Mouse (Mus musculus) intestine, postnatal 0 days (tissue): Measurements from ENCODE around the gene Sag. TPM values are rescaled to one million over a fixed set of nuclear protein-coding genes. Genes with fewer than 3 reads are reported as not detected.

Experiments used
- ATAC-seq: fragments of 200-750 bp; cut with Nextera tagmentation; 2 replicates; pipeline ENCODE4 v1.8.0; 2017; ENCODE audit warnings: mild to moderate bottlenecking, moderate TSS enrichment, moderate library complexity
- H3K27ac ChIP-seq: fragments of 300-500 bp; sonication (generic); 2 replicates; pipeline ENCODE4 v1.5.1; 2014; ENCODE audit warnings: mild to moderate bottlenecking, low read depth, low read length, moderate library complexity
- H3K27me3 ChIP-seq: fragments of 300-500 bp; sonication (generic); replicated peaks from 2 replicates; pipeline ENCODE4 v1.6.1; 2014; ENCODE audit warnings: low read length, mixed read lengths; ENCODE audit not compliant: control insufficient read depth, insufficient read depth
- H3K36me3 ChIP-seq: fragments of 300-500 bp; sonication (generic); 2 replicates; pipeline ENCODE4 v1.6.1; 2014; ENCODE audit warnings: mild to moderate bottlenecking, moderate library complexity; ENCODE audit not compliant: control insufficient read depth, insufficient read depth
- H3K4me1 ChIP-seq: fragments of 300-500 bp; sonication (generic); replicated peaks from 2 replicates; pipeline ENCODE4 v1.6.1; 2014; ENCODE audit warnings: antibody characterized with exemption, low read length, mixed read lengths; ENCODE audit not compliant: control insufficient read depth, insufficient read depth
- H3K4me2 ChIP-seq: fragments of 300-500 bp; sonication (generic); replicated peaks from 2 replicates; pipeline ENCODE4 v1.6.1; 2014; ENCODE audit warnings: low read depth, mild to moderate bottlenecking, moderate library complexity
- H3K4me3 ChIP-seq: fragments of 300-500 bp; sonication (generic); 2 replicates; pipeline ENCODE4 v1.5.1; 2014; ENCODE audit warnings: low read depth, low read length
- H3K9ac ChIP-seq: fragments of 300-500 bp; sonication (generic); 2 replicates; pipeline ENCODE4 v1.6.1; 2014; ENCODE audit warnings: mild to moderate bottlenecking, low read depth, low read length
- H3K9me3 ChIP-seq: fragments of 300-500 bp; sonication (generic); 2 replicates; pipeline ENCODE4 v1.6.1; 2016; ENCODE audit warnings: mixed run types; ENCODE audit not compliant: control insufficient read depth
- CTCF ChIP-seq: sonication (generic); IDR thresholded peaks from 2 replicates; pipeline ENCODE4 v1.5.1; 2016; ENCODE audit warnings: low read depth, mild to moderate bottlenecking, control low read depth, antibody characterized with exemption, moderate library complexity
- WGBS: fragments of 180-500 bp; shearing (Covaris S2); extraction: QIAGEN DNeasy Blood & Tissue Kit; methylation state at CpG from one replicate; pipeline ENCODE4 v1.1.7; 2014; 5-methylcytosine and 5-hydroxymethylcytosine counted together
- polyA plus RNA-seq: library from polyadenylated mRNA; unstranded; fragments of >200 nt; fragmentation: Nextera tagmentation; extraction: Ambion mirVana; gene quantifications from 2 replicates; pipeline ENCODE4 v1.2.1, GENCODE M21; 2015

Sag gene
- 0.18 and 0.37 TPM in 2 replicates for polyA plus RNA-seq

DNA sequence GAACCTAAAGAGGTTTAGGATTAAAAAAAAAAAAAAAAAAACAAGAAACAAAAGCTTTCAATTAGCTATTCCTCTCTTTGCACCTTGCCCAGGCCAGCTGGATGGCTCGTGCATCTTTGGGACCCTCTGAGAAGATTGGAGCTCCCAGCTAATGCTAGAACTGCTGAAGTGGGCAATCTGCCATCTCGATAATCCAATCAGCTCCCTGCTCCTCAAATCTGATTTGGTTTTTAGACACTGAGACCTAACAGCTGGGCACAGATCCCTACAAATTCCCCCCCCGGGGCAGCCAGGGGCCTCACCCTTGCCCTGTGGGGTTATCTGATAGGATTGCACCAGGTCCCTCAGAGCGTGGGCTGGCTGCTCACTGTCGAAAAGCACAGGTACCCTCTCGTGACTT, at the start of gene Sag:
TSS of gene Sag (plus strand) at position 105 of the 400 bp plus-strand sequence.
- Histone ChIP-seq H3K4me3 (no peak within 1 kb of the TSS), H3K36me3 (no peaks in the 10 kb centered on the region), H3K4me2 (no peak within 1 kb of the TSS), H3K27ac (no peak within 1 kb of the TSS), H3K9me3 (no peaks in the 10 kb centered on the region), H3K4me1 (no peaks in the 10 kb centered on the region), H3K27me3 (no peaks in the 10 kb centered on the region), H3K9ac (no peak within 1 kb of the TSS)
- no peak for TF ChIP-seq CTCF
- no peak for ATAC-seq
- 68% methylated on average over 6 of the region's 6 CpGs for WGBS

GRCm38 (mm10) chr1:87755641-87756470, 47.6 kb upstream of the Sag start, which contains the start of gene Atg16l1:
TSS of gene Atg16l1 (plus strand) at chr1:87755870.
- Histone ChIP-seq H3K4me2 (peak within 1 kb of the TSS; percentile 72), H3K27ac (peak within 1 kb of the TSS; percentile 90), H3K9ac (peak within 1 kb of the TSS; percentile 91), H3K9me3 (no peaks in the 10 kb centered on the region), H3K4me3 (peak within 1 kb of the TSS; percentile 73), H3K36me3 (peaks cover 14% of the 10 kb centered on the region), H3K27me3 (no peaks in the 10 kb centered on the region), H3K4me1 (0 out of 2 replicates have a peak, but pooled peaks cover 4% of the 10 kb centered on the region)
- WGBS = 1% methylated on average over 78 of the region's 79 CpGs
- peak; percentile 96 for ATAC-seq
- TF ChIP-seq CTCF = peak; percentile 70

GRCm38 (mm10) chr1:87763821-87764220, 39.7 kb upstream of the Sag start:
- no peak for TF ChIP-seq CTCF
- H3K4me2 ChIP-seq = no peak overlapping the region
- H3K4me3 ChIP-seq = no peak overlapping the region
- ATAC-seq = no peak
- H3K27me3 ChIP-seq = no peaks in the 10 kb centered on the region
- H3K4me1 ChIP-seq = no peaks in the 10 kb centered on the region
- 81% methylated on average over 3 of the region's 3 CpGs for WGBS
- H3K27ac ChIP-seq = no peak overlapping the region
- no peak overlapping the region for H3K9ac ChIP-seq
- peaks cover 73% of the 10 kb centered on the region for H3K36me3 ChIP-seq
- H3K9me3 ChIP-seq = no peaks in the 10 kb centered on the region

DNA sequence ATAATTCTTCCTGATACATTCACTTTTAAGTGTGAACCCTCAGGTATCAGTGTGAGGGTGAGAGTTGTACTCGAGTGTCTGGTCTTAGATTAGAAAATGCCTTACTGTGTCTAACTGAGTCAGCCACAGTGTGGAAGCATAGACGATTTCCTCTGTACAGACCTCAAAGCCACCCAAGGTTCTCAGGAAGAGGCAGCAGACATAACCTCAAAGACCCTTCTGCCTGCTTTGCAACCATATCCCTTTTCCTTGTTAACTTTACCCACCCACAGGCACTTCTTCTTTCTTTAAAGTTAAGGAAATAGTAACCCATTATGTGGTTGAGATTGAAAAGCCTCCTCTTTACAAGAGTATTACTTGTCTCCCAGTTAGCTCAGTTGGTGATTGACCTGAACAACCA, 37.7 kb upstream of the Sag start:
- Histone ChIP-seq H3K4me2 (no peak overlapping the region), H3K9me3 (no peaks in the 10 kb centered on the region), H3K27me3 (no peaks in the 10 kb centered on the region), H3K36me3 (peaks cover 67% of the 10 kb centered on the region), H3K27ac (no peak overlapping the region), H3K9ac (no peak overlapping the region), H3K4me1 (no peaks in the 10 kb centered on the region), H3K4me3 (no peak overlapping the region)
- ATAC-seq = no peak
- no peak for TF ChIP-seq CTCF
- WGBS = 86% methylated on average over 2 of the region's 2 CpGs

GRCm38 (mm10) chr1:87766233-87766632, 37.2 kb upstream of the Sag start:
- H3K9ac ChIP-seq = no peak overlapping the region
- WGBS = 80% methylated on average over 3 of the region's 3 CpGs
- no peaks in the 10 kb centered on the region for H3K9me3 ChIP-seq
- no peaks in the 10 kb centered on the region for H3K27me3 ChIP-seq
- no peak overlapping the region for H3K4me2 ChIP-seq
- H3K36me3 ChIP-seq = peaks cover 72% of the 10 kb centered on the region
- ATAC-seq = peak; percentile 38; the same call in 1 of the 2 replicates
- no peak overlapping the region for H3K27ac ChIP-seq
- no peak overlapping the region for H3K4me3 ChIP-seq
- TF ChIP-seq CTCF = peak; percentile 80
- no peaks in the 10 kb centered on the region for H3K4me1 ChIP-seq

GRCm38 (mm10) chr1:87769263-87769662, 34.2 kb upstream of the Sag start:
- ATAC-seq = no peak
- Histone ChIP-seq H3K9ac (no peak overlapping the region), H3K27me3 (no peaks in the 10 kb centered on the region), H3K36me3 (peaks cover 67% of the 10 kb centered on the region), H3K4me2 (no peak overlapping the region), H3K4me1 (no peaks in the 10 kb centered on the region), H3K9me3 (no peaks in the 10 kb centered on the region), H3K4me3 (no peak overlapping the region), H3K27ac (no peak overlapping the region)
- 94% methylated on average over 2 of the region's 2 CpGs for WGBS
- no peak for TF ChIP-seq CTCF
